Mouse (Mus musculus) heart, embryonic 15.5 days (tissue): ENCODE data around the gene S100a3. TPM values are rescaled to one million over a fixed set of nuclear protein-coding genes. Genes with fewer than 3 reads are reported as not detected.

Source experiments
- polyA plus RNA-seq: library from polyadenylated mRNA; unstranded; fragments of >200 nt; fragmentation: Nextera tagmentation; extraction: Ambion mirVana; gene quantifications from 2 replicates; pipeline ENCODE4 v1.2.1, GENCODE M21; 2015

Gene S100a3
- polyA plus RNA-seq, 1 experiment from 2014 or later = 0.08 TPM

Other genes starting within 250 kb of the S100a3 start
- gene Slc27a3, start 170.6 kb upstream of the S100a3 start, polyA plus RNA-seq = 4.8 and 9.4 TPM in 2 replicates
- 16.7 and 22.6 TPM in 2 replicates for gene Ints3, start 127.0 kb upstream of the S100a3 start, polyA plus RNA-seq
- gene Npr1, start 94.7 kb upstream of the S100a3 start, polyA plus RNA-seq = 10.1 and 12.5 TPM in 2 replicates
- 97.3 and 108 TPM in 2 replicates for gene Ilf2, start 84.5 kb upstream of the S100a3 start, polyA plus RNA-seq
- gene Snapin, start 69.5 kb upstream of the S100a3 start, polyA plus RNA-seq = 71.5 and 75.1 TPM in 2 replicates
- gene Chtop, start 51.1 kb upstream of the S100a3 start, polyA plus RNA-seq = 90.9 and 98.3 TPM in 2 replicates
- gene S100a1, start 46.2 kb upstream of the S100a3 start, polyA plus RNA-seq = 247 and 315 TPM in 2 replicates
- 73.0 and 94.1 TPM in 2 replicates for gene S100a13, start 46.1 kb upstream of the S100a3 start, polyA plus RNA-seq
- gene S100a14, start 33.7 kb upstream of the S100a3 start, polyA plus RNA-seq = 1.1 and 7.5 TPM in 2 replicates
- 89.3 and 103 TPM in 2 replicates for gene S100a16, start 23.3 kb upstream of the S100a3 start, polyA plus RNA-seq
- gene S100a2, start 29.7 kb downstream of the S100a3 start, polyA plus RNA-seq = not detected in 2 replicates
- not detected in 2 replicates for gene Gm42674, start 41.3 kb downstream of the S100a3 start, polyA plus RNA-seq
- gene S100a4, start 43.2 kb downstream of the S100a3 start, polyA plus RNA-seq = 2.8 and 7.5 TPM in 2 replicates
- gene S100a5, start 47.9 kb downstream of the S100a3 start, polyA plus RNA-seq = not detected in 2 replicates
- gene S100a6, start 52.3 kb downstream of the S100a3 start, polyA plus RNA-seq = 48.9 and 70.5 TPM in 2 replicates
- gene S100a7a, start 93.4 kb downstream of the S100a3 start, polyA plus RNA-seq = 0.22 TPM in 1 of 2 replicates, not detected in the other
- gene S100a8, start 108.4 kb downstream of the S100a3 start, polyA plus RNA-seq = 24.9 and 32.7 TPM in 2 replicates
- 15.5 and 16.3 TPM in 2 replicates for gene S100a9, start 135.1 kb downstream of the S100a3 start, polyA plus RNA-seq
- gene Pglyrp4, start 166.3 kb downstream of the S100a3 start, polyA plus RNA-seq = not detected in 2 replicates
- not detected in 2 replicates for gene Gm5849, start 217.3 kb downstream of the S100a3 start, polyA plus RNA-seq